In genomic region chr11:53254926-53255325, GRCm38 (mm10) we compare ENCODE assay signal across 9 mouse cellular contexts. TPM values are rescaled to one million over a fixed set of nuclear protein-coding genes. Genes with fewer than 3 reads are reported as not detected.
DNase-seq lines count a peak whose midpoint lies in the region; ATAC-seq and TF ChIP-seq lines count a peak whose summit lies in the region.
"Had no signal": no experiment of that assay in that cellular context is flagged by ENCODE, and none has a peak within 500 bp of the region (broad histone marks: within the 10 kb centered on the region; RNA-seq: fewer than 3 reads in every experiment).

No protein-coding gene starts in this region.

- H3K9ac ChIP-seq in neural tube, embryonic 15.5 days (replicated peaks) = no peak overlapping the region
- H3K9ac ChIP-seq: limb, embryonic 12.5 days had no signal

- no peak overlapping the region for H3K4me2 ChIP-seq in neural tube, embryonic 15.5 days
- H3K4me2 ChIP-seq: limb, embryonic 12.5 days had no signal

- H3K4me1 ChIP-seq in neural tube, embryonic 15.5 days = peaks cover 23% of the 10 kb centered on the region
- H3K4me1 ChIP-seq in bone marrow macrophage, adult 2 months (ENCODE audit: control insufficient read depth, insufficient read depth, low read length) = peaks cover 4% of the 10 kb centered on the region; the same call in 1 of the 2 replicates
- H3K4me1 ChIP-seq in lung, adult 2 months (ENCODE audit: control insufficient read depth, insufficient read depth, low read length) = no peaks in the 10 kb centered on the region

- no peak overlapping the region for H3K27ac ChIP-seq in neural tube, embryonic 15.5 days (replicated peaks)
- peak overlapping the region; percentile 36; the same call in 1 of the 2 replicates for H3K27ac ChIP-seq in bone marrow macrophage, adult 2 months (ENCODE audit: insufficient read depth, low read depth, low read length)
- H3K27ac ChIP-seq: limb, embryonic 12.5 days had no signal

- H3K36me3 ChIP-seq in neural tube, embryonic 15.5 days = peaks cover under 1% of the 10 kb centered on the region; the same call in 1 of the 2 replicates

- TF ChIP-seq POLR2A in bone marrow macrophage, adult 2 months (IDR thresholded peaks at IDR 0.05; ENCODE audit: borderline replicate concordance, low read depth, low read length) = no peak
- TF ChIP-seq POLR2A in lung, adult 2 months (IDR thresholded peaks at IDR 0.05; ENCODE audit: borderline replicate concordance, extremely low read depth, low read depth, low read length) = no peak

- no peak for ATAC-seq in neural tube, embryonic 15.5 days (ENCODE audit: low FRiP score)
- ATAC-seq in inflammation-experienced regulatory T-cells, adult 6 months = no peak

- no peak overlapping the region for H3K4me3 ChIP-seq in neural tube, embryonic 15.5 days (replicated peaks)
- no peak overlapping the region for H3K4me3 ChIP-seq in bone marrow macrophage, adult 2 months (ENCODE audit: insufficient read depth, low read length)
- H3K4me3 ChIP-seq in lung, adult 2 months (replicated peaks; ENCODE audit: extremely low read depth, low read depth, low read length) = no peak overlapping the region
- H3K4me3 ChIP-seq: limb, embryonic 12.5 days had no signal

- peak; percentile 77 for DNase-seq in neural tube, embryonic 10.5 days (ENCODE audit: extremely low spot score, low spot score)
- peak; percentile 20 for DNase-seq in fibroblast of lung, adult 2 months (ENCODE audit: low read depth)
- DNase-seq in kidney, postnatal 4 days = peak; percentile 89 to 90
- peak; percentile 62 for DNase-seq in lung, adult 2 months
- DNase-seq in right cerebral cortex, postnatal 4 days = peak; percentile 98

- H3K27me3 ChIP-seq in neural tube, embryonic 15.5 days (replicated peaks) = no peaks in the 10 kb centered on the region

- TF ChIP-seq CTCF in bone marrow macrophage, adult 2 months (IDR thresholded peaks at IDR 0.05; ENCODE audit: low read depth, low read length) = peak; percentile 92
- peak; percentile 63 for TF ChIP-seq CTCF in lung, adult 2 months (IDR thresholded peaks at IDR 0.05; ENCODE audit: insufficient read depth, low read length)

- WGBS in neural tube, embryonic 15.5 days = 43% methylated on average over 7 of the region's 7 CpGs
- 39% methylated on average over 7 of the region's 7 CpGs for WGBS in lung, adult 2 months

- no peaks in the 10 kb centered on the region for H3K9me3 ChIP-seq in neural tube, embryonic 15.5 days (replicated peaks)
- H3K9me3 ChIP-seq: limb, embryonic 12.5 days had no signal

RNA-seq across cellular contexts. Expression of gene Hspa4, which starts 45.3 kb away (rescaled TPM):
- polyA plus RNA-seq in neural tube, embryonic 15.5 days (2015; fragmentation: Nextera tagmentation; extraction: Ambion mirVana) = 43.5 and 54.6 TPM in 2 replicates
- 111 and 118 TPM in 2 replicates for polyA plus RNA-seq in bone marrow macrophage, adult 2 months (2012; ENCODE audit: insufficient read depth, insufficient read length, missing spikeins)
- 22.0 and 24.9 TPM in 2 replicates for polyA plus RNA-seq in lung, adult 2 months (2012; rRNA removed)
- polyA plus RNA-seq in inflammation-experienced regulatory T-cells, adult 6 months (2017; shearing (Covaris generic)) = 10 to 100 TPM; 30.1 to 36.3 (median 35.3) TPM

Comparison
In these comparisons a context has a peak if more than half of its experiments do, and no peak if none do; other contexts are left out.
1. DNase-seq: peak in every context shown above with its lines; median percentile 98 in right cerebral cortex, postnatal 4 days; 90 in kidney, postnatal 4 days; 77 in neural tube, embryonic 10.5 days; 62 in lung, adult 2 months; 20 in fibroblast of lung, adult 2 months.